Mouse (Mus musculus) lung, postnatal 0 days (tissue): Measurements from ENCODE around the gene Lcn2. TPM values are rescaled to one million over a fixed set of nuclear protein-coding genes. Genes with fewer than 3 reads are reported as not detected.
A peak's percentile ranks its signal among the peaks of the same experiment; 100 is the strongest.

ENCODE experiments used
- ATAC-seq: fragments of 200-750 bp; cut with Nextera tagmentation; 2 replicates; pipeline ENCODE4 v1.8.0; 2017; ENCODE audit warnings: moderate library complexity
- DNase-seq: peaks from one replicate; pipeline ENCODE4 v3.0.0-alpha.2; 2016; ENCODE audit warnings: low spot score
- H3K27ac ChIP-seq: fragments of 300-500 bp; sonication (generic); 2 replicates; pipeline ENCODE4 v1.5.1; 2014; ENCODE audit warnings: antibody characterized with exemption, mild to moderate bottlenecking, low read length, mixed read lengths
- H3K27me3 ChIP-seq: fragments of 300-500 bp; sonication (generic); replicated peaks from 2 replicates; pipeline ENCODE4 v1.6.1; 2014; ENCODE audit warnings: low read length, mixed read lengths; ENCODE audit not compliant: insufficient read depth
- H3K36me3 ChIP-seq: fragments of 300-500 bp; sonication (generic); 2 replicates; pipeline ENCODE4 v1.6.1; 2014; ENCODE audit warnings: low read length, mixed read lengths; ENCODE audit not compliant: insufficient read depth
- H3K4me1 ChIP-seq: fragments of 300-500 bp; sonication (generic); 2 replicates; pipeline ENCODE4 v1.6.1; 2014; ENCODE audit warnings: antibody characterized with exemption, low read depth, low read length, mixed read lengths; ENCODE audit not compliant: insufficient read depth
- H3K4me2 ChIP-seq: fragments of 300-500 bp; sonication (generic); replicated peaks from 2 replicates; pipeline ENCODE4 v1.6.1; 2014; ENCODE audit warnings: low read depth, mild to moderate bottlenecking, low read length, moderate library complexity, mixed read lengths
- H3K4me3 ChIP-seq: fragments of 300-500 bp; sonication (generic); 2 replicates; pipeline ENCODE4 v1.5.1; 2014; ENCODE audit warnings: low read depth, low read length
- H3K9ac ChIP-seq: fragments of 300-500 bp; sonication (generic); replicated peaks from 2 replicates; pipeline ENCODE4 v1.6.1; 2014; ENCODE audit warnings: low read depth, mild to moderate bottlenecking
- H3K9me3 ChIP-seq: fragments of 300-500 bp; sonication (generic); 2 replicates; pipeline ENCODE4 v1.6.1; 2016; ENCODE audit warnings: low read length, mixed read lengths
- CTCF ChIP-seq: IDR thresholded peaks from 2 replicates; pipeline ENCODE4 v1.5.1; 2016; ENCODE audit warnings: antibody characterized with exemption, mild to moderate bottlenecking
- EP300 ChIP-seq: IDR thresholded peaks from 2 replicates; pipeline ENCODE4 v1.6.1; 2016; ENCODE audit warnings: antibody characterized with exemption, mild to moderate bottlenecking, control low read depth
- WGBS: fragments of 180-500 bp; shearing (Covaris S2); extraction: QIAGEN DNeasy Blood & Tissue Kit; methylation state at CpG from one replicate; pipeline ENCODE4 v1.1.7; 2014; 5-methylcytosine and 5-hydroxymethylcytosine counted together
- polyA plus RNA-seq: library from polyadenylated mRNA; unstranded; fragments of >200 nt; fragmentation: Nextera tagmentation; extraction: Ambion mirVana; gene quantifications from 2 replicates; pipeline ENCODE4 v1.2.1, GENCODE M21; 2015

Lcn2 gene
- polyA plus RNA-seq, 1 experiment from 2014 or later, result 223 TPM

DNA sequence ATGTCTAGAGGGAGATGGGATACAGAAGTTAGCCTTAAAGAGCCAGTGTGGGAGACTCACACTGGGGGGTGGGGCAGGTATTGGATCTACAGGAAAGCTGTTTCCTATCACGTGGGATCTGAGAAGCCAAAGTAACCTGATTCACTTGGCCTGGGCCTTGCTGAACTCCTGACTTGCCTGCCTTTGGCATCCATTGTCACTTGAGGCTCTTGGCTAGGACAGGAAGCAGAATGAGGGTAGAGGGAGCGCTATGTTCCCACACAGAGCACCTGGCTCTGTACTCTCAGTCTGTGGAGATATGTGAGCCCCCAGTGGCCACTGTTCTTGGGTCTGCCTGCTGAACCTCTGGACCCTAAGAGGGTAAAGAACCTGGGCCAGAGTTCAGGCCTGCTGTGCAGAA is 28.5 kb upstream of the Lcn2 start:
- Histone ChIP-seq H3K27ac (no peak overlapping the region), H3K27me3 (no peaks in the 10 kb centered on the region), H3K4me3 (no peak overlapping the region), H3K4me2 (no peak overlapping the region), H3K36me3 (peaks cover 43% of the 10 kb centered on the region), H3K9me3 (no peaks in the 10 kb centered on the region), H3K9ac (no peak overlapping the region), H3K4me1 (peaks cover 7% of the 10 kb centered on the region)
- 79% methylated on average over 2 of the region's 2 CpGs for WGBS
- no peak for ATAC-seq
- TF ChIP-seq CTCF (no peak), EP300 (no peak)
- DNase-seq, result no peak

DNA sequence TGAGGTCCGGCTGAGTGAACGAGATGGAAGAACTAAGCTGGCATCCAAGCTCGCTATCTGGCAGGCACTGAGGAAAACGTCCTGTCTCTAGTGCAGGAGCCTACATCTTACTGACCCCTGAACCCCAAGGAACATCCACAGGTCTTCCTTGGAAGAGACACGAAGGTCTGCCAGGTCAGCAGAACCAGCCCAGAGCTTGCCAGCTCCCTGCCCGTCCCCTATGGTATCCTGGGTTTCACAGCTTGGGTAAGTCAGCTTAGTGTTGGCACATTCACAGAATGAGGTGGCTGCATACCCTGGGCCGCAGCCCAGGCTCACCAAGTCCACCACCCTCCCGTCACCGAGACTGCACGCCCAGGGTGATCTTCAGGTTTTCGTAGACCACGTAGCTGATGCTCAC is 27.7 kb upstream of the Lcn2 start:
- Histone ChIP-seq H3K9me3 (no peaks in the 10 kb centered on the region), H3K4me1 (0 out of 2 replicates have a peak, but pooled peaks cover 5% of the 10 kb centered on the region), H3K4me2 (no peak overlapping the region), H3K27ac (no peak overlapping the region), H3K4me3 (no peak overlapping the region), H3K27me3 (no peaks in the 10 kb centered on the region), H3K36me3 (peaks cover 43% of the 10 kb centered on the region), H3K9ac (no peak overlapping the region)
- 95% methylated on average over 12 of the region's 12 CpGs for WGBS
- DNase-seq, result no peak
- TF ChIP-seq EP300 (no peak), CTCF (no peak)
- ATAC-seq, result no peak

DNA sequence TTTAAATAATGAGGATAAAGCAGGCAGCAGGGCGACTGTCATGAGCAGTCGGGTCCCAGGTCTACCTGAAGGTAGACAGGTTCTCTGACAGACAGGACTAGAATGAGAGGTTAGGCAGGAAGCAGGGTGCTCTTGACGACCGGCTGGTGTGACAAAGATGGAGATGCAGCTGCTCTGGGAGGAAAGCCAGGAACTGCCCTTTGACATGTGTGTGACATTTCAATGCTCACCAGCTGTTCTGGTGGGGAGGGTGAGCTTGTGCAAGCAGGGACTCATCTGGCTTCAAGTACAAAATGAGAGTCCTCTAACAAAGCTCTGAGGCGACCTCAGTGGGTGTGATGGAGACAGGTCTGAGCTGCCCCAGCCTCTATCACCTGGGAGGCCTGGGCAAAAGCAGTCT is 25.9 kb upstream of the Lcn2 start:
- Histone ChIP-seq H3K27ac (no peak overlapping the region), H3K4me1 (0 out of 2 replicates have a peak, but pooled peaks cover 5% of the 10 kb centered on the region), H3K9me3 (no peaks in the 10 kb centered on the region), H3K27me3 (no peaks in the 10 kb centered on the region), H3K36me3 (peaks cover 32% of the 10 kb centered on the region), H3K4me3 (no peak overlapping the region), H3K4me2 (no peak overlapping the region), H3K9ac (no peak overlapping the region)
- ATAC-seq, result peak; percentile 49
- peak; percentile 82 for DNase-seq
- TF ChIP-seq EP300 (peak; percentile 18; the same call in 1 of the 2 replicates), CTCF (no peak)
- WGBS, result 48% methylated on average over 5 of the region's 5 CpGs

DNA sequence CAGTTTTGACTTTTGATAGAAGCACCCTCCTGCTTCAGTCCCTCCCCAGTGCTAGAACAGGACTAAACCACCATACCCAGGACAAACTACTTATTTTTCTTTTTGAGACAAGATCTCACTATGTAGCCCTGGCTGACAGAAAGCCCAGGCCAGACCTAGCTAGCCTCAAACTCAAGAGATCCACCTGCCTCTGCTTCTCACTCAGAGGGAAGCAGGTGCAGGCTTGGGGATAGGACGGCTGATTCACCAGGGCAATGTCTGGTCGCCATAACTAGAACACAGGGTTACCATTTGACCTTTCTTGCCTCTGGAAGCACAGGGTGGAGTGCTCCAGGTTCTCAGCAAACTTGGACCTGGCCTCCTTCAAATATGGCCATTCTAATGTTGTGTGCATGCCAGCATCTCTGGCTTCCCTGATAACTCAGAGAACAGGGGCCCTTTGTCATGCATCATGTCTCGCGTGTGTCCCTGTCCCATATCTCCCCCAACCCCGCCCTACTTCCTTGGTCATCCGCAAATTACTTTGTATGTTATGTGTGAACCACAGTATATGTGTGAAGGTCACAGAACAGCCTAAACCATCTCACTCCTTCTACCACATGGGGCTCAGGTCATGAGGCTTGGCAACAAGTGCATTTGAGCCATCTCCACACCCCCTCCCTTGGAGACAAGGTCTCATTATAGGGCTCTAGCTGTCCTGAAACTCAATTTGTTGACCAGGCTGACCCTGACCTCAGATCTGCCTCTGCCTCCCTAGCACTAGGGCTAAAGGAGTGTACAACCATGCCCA is 24.9 kb upstream of the Lcn2 start:
- H3K27ac ChIP-seq, result no peak overlapping the region
- no peak overlapping the region for H3K9ac ChIP-seq
- no peaks in the 10 kb centered on the region for H3K9me3 ChIP-seq
- 0 out of 2 replicates have a peak, but pooled peaks cover 5% of the 10 kb centered on the region for H3K4me1 ChIP-seq
- DNase-seq (no peak), ATAC-seq (no peak)
- H3K36me3 ChIP-seq, result peaks cover 30% of the 10 kb centered on the region
- WGBS, result 88% methylated on average over 6 of the region's 6 CpGs
- H3K4me3 ChIP-seq, result no peak overlapping the region
- TF ChIP-seq CTCF, result no peak
- no peak for TF ChIP-seq EP300
- H3K27me3 ChIP-seq, result no peaks in the 10 kb centered on the region
- H3K4me2 ChIP-seq, result no peak overlapping the region

DNA sequence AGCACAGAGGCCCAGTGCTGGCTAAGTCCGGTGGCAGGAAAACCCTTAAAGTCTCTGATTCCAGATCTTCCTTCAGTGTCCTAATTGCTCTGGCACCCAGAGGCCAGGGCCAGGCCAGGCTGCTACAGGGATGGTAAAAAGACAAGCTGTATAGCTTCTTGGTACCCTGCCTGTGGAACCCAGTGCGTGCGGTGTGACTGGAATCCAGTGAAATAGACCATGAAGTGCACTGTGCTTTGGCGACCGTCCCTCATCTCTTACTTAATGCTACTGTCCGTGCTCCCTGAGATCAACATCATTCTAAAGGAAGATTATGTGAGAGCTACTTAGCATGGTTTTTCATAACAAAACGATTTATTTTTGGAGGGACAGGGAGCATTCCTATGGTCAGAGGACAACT is 23.4 kb upstream of the Lcn2 start:
- ATAC-seq, result no peak
- no peak for DNase-seq
- H3K9ac ChIP-seq, result no peak overlapping the region
- H3K27ac ChIP-seq, result no peak overlapping the region
- H3K4me2 ChIP-seq, result no peak overlapping the region
- H3K4me3 ChIP-seq, result no peak overlapping the region
- no peaks in the 10 kb centered on the region for H3K9me3 ChIP-seq
- 0 out of 2 replicates have a peak, but pooled peaks cover 5% of the 10 kb centered on the region for H3K4me1 ChIP-seq
- H3K36me3 ChIP-seq, result peaks cover 14% of the 10 kb centered on the region; the same call in 1 of the 2 replicates
- no peaks in the 10 kb centered on the region for H3K27me3 ChIP-seq
- TF ChIP-seq CTCF (no peak), EP300 (no peak)
- 65% methylated on average over 7 of the region's 7 CpGs for WGBS

DNA sequence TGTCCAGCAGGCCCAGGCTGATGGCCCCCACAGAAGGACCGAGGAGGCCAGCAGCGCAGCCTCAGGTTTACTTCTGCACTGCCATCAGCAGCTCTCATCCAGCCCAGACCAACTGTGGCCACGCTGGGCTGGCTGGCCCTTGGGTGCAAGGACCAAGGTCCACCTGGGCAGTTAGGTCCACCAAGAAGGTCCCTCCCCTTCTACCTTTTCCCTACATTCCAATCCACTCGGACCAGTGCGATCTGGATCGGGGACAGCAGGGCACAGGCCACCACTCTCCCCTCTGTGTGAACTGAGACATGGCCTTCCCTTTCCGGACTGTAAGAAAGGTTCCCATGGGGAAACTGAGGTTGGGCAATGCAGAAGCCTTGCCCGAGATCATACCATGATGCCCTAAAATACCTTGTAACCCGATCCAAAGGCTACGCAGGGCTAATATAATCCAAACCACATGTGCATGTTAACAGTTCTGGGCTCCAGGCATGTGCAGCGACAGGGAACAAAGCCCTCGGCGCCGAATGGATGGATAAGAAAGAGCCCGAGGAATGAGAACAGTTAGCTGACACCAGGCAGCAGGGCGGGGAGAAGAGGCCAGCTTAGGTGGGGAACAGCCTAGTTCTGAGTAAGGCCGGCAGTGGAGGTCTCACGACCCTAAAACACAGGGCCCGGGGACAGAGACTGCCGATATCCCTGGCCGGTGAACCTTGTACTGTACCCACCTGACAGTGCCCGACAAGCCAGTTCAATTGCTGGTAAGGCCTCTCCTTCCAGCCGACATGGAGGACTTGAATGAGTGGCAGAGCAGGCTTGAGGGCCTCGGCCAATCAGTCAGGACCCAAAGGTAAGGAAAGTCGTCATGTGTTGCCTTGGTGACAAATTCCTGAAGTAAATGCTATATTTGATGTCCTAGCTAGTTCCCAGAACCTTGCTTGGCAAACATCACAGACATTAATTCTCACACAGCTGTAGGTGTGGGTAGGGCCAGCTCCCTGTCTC is 20.7 kb upstream of the Lcn2 start:
- no peaks in the 10 kb centered on the region for H3K9me3 ChIP-seq
- H3K9ac ChIP-seq, result no peak overlapping the region
- no peaks in the 10 kb centered on the region for H3K4me1 ChIP-seq
- no peak overlapping the region for H3K4me3 ChIP-seq
- no peaks in the 10 kb centered on the region for H3K36me3 ChIP-seq
- WGBS, result 57% methylated on average over 25 of the region's 25 CpGs
- no peak for TF ChIP-seq CTCF
- TF ChIP-seq EP300, result peak; percentile 72
- no peak overlapping the region for H3K4me2 ChIP-seq
- H3K27ac ChIP-seq, result peak overlapping the region; percentile 0; the same call in 1 of the 2 replicates
- ATAC-seq (peak; percentile 83), DNase-seq (peak; percentile 92)
- H3K27me3 ChIP-seq, result no peaks in the 10 kb centered on the region
